Mouse (Mus musculus) embryonic fibroblast, embryonic 13.5 days (primary cell): ENCODE data around the gene Tet1. TPM values are rescaled to one million over a fixed set of nuclear protein-coding genes. Genes with fewer than 3 reads are reported as not detected.

Source experiments
- H3K27ac ChIP-seq: 2 replicates; pipeline ENCODE4 v1.5.1; 2012; ENCODE audit warnings: low read length, control low read depth, inconsistent platforms; ENCODE audit not compliant: insufficient read depth
- H3K4me1 ChIP-seq: 2 replicates; pipeline ENCODE4 v1.6.1; 2011; ENCODE audit warnings: low read length; ENCODE audit not compliant: control insufficient read depth, insufficient read depth
- H3K4me3 ChIP-seq: 2 replicates; pipeline ENCODE4 v1.5.1; 2011; ENCODE audit warnings: mild to moderate bottlenecking, control low read depth, low read length; ENCODE audit not compliant: insufficient read depth
- CTCF ChIP-seq: IDR thresholded peaks from 2 replicates; pipeline ENCODE4 v1.5.1; 2011; ENCODE audit warnings: mild to moderate bottlenecking, control low read depth, low read length, moderate library complexity, borderline replicate concordance; ENCODE audit not compliant: insufficient read depth
- POLR2A ChIP-seq: IDR thresholded peaks from 2 replicates; pipeline ENCODE4 v1.6.1; 2011; ENCODE audit warnings: low read depth, mild to moderate bottlenecking, control low read depth, low read length, moderate library complexity
- polyA plus RNA-seq: library from polyadenylated mRNA; stranded (reverse); fragments of >200 nt; gene quantifications from 2 replicates; pipeline ENCODE4 v1.2.4, GENCODE M21; 2011; ENCODE audit warnings: low read depth; ENCODE audit not compliant: missing spikeins, insufficient read length

Gene Tet1
- polyA plus RNA-seq, 1 experiment, result 8.8 TPM

GRCm38 (mm10) chr10:62832783-62833182 is 76.0 kb downstream of the Tet1 start:
- TF ChIP-seq CTCF (no peak), POLR2A (no peak)
- H3K4me1 ChIP-seq, result no peaks in the 10 kb centered on the region
- H3K4me3 ChIP-seq, result no peak overlapping the region
- no peak overlapping the region for H3K27ac ChIP-seq

GRCm38 (mm10) chr10:62831546-62831945 is 77.2 kb downstream of the Tet1 start:
- Histone ChIP-seq H3K27ac (no peak overlapping the region), H3K4me1 (no peaks in the 10 kb centered on the region), H3K4me3 (no peak overlapping the region)
- TF ChIP-seq POLR2A, result no peak
- no peak for TF ChIP-seq CTCF

- H3K4me1 ChIP-seq, result no peaks in the 10 kb centered on the region
- no peak for TF ChIP-seq CTCF
- TF ChIP-seq POLR2A, result no peak
- H3K27ac ChIP-seq, result no peak overlapping the region
- no peak overlapping the region for H3K4me3 ChIP-seq
These were observed 84.3 kb downstream of the Tet1 start for GRCm38 (mm10) chr10:62824474-62824873.

GRCm38 (mm10) chr10:62823431-62823830 is 85.4 kb downstream of the Tet1 start:
- Histone ChIP-seq H3K27ac (no peak overlapping the region), H3K4me3 (no peak overlapping the region), H3K4me1 (no peaks in the 10 kb centered on the region)
- TF ChIP-seq CTCF, result no peak
- TF ChIP-seq POLR2A, result no peak

- Histone ChIP-seq H3K27ac (no peak overlapping the region), H3K4me3 (no peak overlapping the region), H3K4me1 (no peaks in the 10 kb centered on the region)
- TF ChIP-seq POLR2A (no peak), CTCF (no peak)
These were observed 98.8 kb downstream of the Tet1 start for GRCm38 (mm10) chr10:62810010-62810409.

GRCm38 (mm10) chr10:62808766-62809165 is 100.0 kb downstream of the Tet1 start:
- no peak overlapping the region for H3K4me3 ChIP-seq
- TF ChIP-seq CTCF (no peak), POLR2A (no peak)
- H3K4me1 ChIP-seq, result no peaks in the 10 kb centered on the region
- no peak overlapping the region for H3K27ac ChIP-seq

GRCm38 (mm10) chr10:62808316-62808715 is 100.5 kb downstream of the Tet1 start:
- no peaks in the 10 kb centered on the region for H3K4me1 ChIP-seq
- no peak overlapping the region for H3K4me3 ChIP-seq
- no peak for TF ChIP-seq CTCF
- TF ChIP-seq POLR2A, result no peak
- no peak overlapping the region for H3K27ac ChIP-seq

GRCm38 (mm10) chr10:62804106-62804505 is 104.7 kb downstream of the Tet1 start:
- no peaks in the 10 kb centered on the region for H3K4me1 ChIP-seq
- no peak overlapping the region for H3K4me3 ChIP-seq
- TF ChIP-seq POLR2A (no peak), CTCF (peak; percentile 19; the same call in 1 of the 2 replicates)
- H3K27ac ChIP-seq, result no peak overlapping the region

- no peak for TF ChIP-seq POLR2A
- no peak for TF ChIP-seq CTCF
- Histone ChIP-seq H3K27ac (no peak overlapping the region), H3K4me3 (no peak overlapping the region), H3K4me1 (no peaks in the 10 kb centered on the region)
These were observed 105.5 kb downstream of the Tet1 start for GRCm38 (mm10) chr10:62803296-62803695.

- Histone ChIP-seq H3K27ac (no peak overlapping the region), H3K4me1 (no peaks in the 10 kb centered on the region; the same call in 1 of the 2 replicates), H3K4me3 (no peak overlapping the region)
- TF ChIP-seq POLR2A, result no peak
- TF ChIP-seq CTCF, result no peak
These were observed 114.6 kb downstream of the Tet1 start for GRCm38 (mm10) chr10:62794221-62794620.

- Histone ChIP-seq H3K27ac (peak overlapping the region; percentile 91), H3K4me3 (peak overlapping the region; percentile 42), H3K4me1 (no peaks in the 10 kb centered on the region; the same call in 1 of the 2 replicates)
- no peak for TF ChIP-seq CTCF
- TF ChIP-seq POLR2A, result no peak
These were observed 115.7 kb downstream of the Tet1 start for GRCm38 (mm10) chr10:62793091-62793453.
